Mouse (Mus musculus): ENCODE results near the gene Bmp4. TPM values are rescaled to one million over a fixed set of nuclear protein-coding genes. Genes with fewer than 3 reads are reported as not detected.

Gene Bmp4
- polyA plus RNA-seq, 1 experiment, result 271 TPM

- Histone ChIP-seq H3K4me1 (ENCODE audit: control insufficient read depth, insufficient read depth, low read length) (no peaks in the 10 kb centered on the region), H3K4me3 (replicated peaks; ENCODE audit: extremely low read depth, low read depth, low read length) (no peak overlapping the region)
- TF ChIP-seq POLR2A (IDR thresholded peaks at IDR 0.05; ENCODE audit: borderline replicate concordance, extremely low read depth, low read depth, low read length) (no peak), CTCF (IDR thresholded peaks at IDR 0.05; ENCODE audit: insufficient read depth, low read length) (peak; percentile 31; the same call in 1 of the 2 replicates)
- 38% methylated on average over 10 of the region's 10 CpGs for WGBS
- DNase-seq, result peak; percentile 43
Measured at GRCm38 (mm10) chr14:46363209-46363608, 27.3 kb downstream of the Bmp4 start.

- no peak overlapping the region for H3K4me3 ChIP-seq (replicated peaks; ENCODE audit: extremely low read depth, low read depth, low read length)
- no peak for DNase-seq
- no peaks in the 10 kb centered on the region for H3K4me1 ChIP-seq (ENCODE audit: control insufficient read depth, insufficient read depth, low read length)
- TF ChIP-seq CTCF (IDR thresholded peaks at IDR 0.05; ENCODE audit: insufficient read depth, low read length) (no peak), POLR2A (IDR thresholded peaks at IDR 0.05; ENCODE audit: borderline replicate concordance, extremely low read depth, low read depth, low read length) (no peak)
- WGBS, result 64% methylated on average over 8 of the region's 8 CpGs
Measured at GRCm38 (mm10) chr14:46357696-46358095, 32.8 kb downstream of the Bmp4 start.

GRCm38 (mm10) chr14:46357286-46357685 is 33.2 kb downstream of the Bmp4 start:
- Histone ChIP-seq H3K4me3 (replicated peaks; ENCODE audit: extremely low read depth, low read depth, low read length) (no peak overlapping the region), H3K4me1 (ENCODE audit: control insufficient read depth, insufficient read depth, low read length) (no peaks in the 10 kb centered on the region)
- 83% methylated on average over 7 of the region's 7 CpGs for WGBS
- TF ChIP-seq POLR2A (IDR thresholded peaks at IDR 0.05; ENCODE audit: borderline replicate concordance, extremely low read depth, low read depth, low read length), result no peak
- no peak for TF ChIP-seq CTCF (IDR thresholded peaks at IDR 0.05; ENCODE audit: insufficient read depth, low read length)
- no peak for DNase-seq

- DNase-seq, result no peak
- Histone ChIP-seq H3K4me1 (ENCODE audit: control insufficient read depth, insufficient read depth, low read length) (no peaks in the 10 kb centered on the region), H3K4me3 (replicated peaks; ENCODE audit: extremely low read depth, low read depth, low read length) (no peak overlapping the region)
- TF ChIP-seq POLR2A (IDR thresholded peaks at IDR 0.05; ENCODE audit: borderline replicate concordance, extremely low read depth, low read depth, low read length) (no peak), CTCF (IDR thresholded peaks at IDR 0.05; ENCODE audit: insufficient read depth, low read length) (no peak)
Measured at GRCm38 (mm10) chr14:46344750-46345149, 45.7 kb downstream of the Bmp4 start.

GRCm38 (mm10) chr14:46338801-46339200 is 51.7 kb downstream of the Bmp4 start:
- Histone ChIP-seq H3K4me1 (ENCODE audit: control insufficient read depth, insufficient read depth, low read length) (no peaks in the 10 kb centered on the region), H3K4me3 (replicated peaks; ENCODE audit: extremely low read depth, low read depth, low read length) (no peak overlapping the region)
- DNase-seq, result no peak
- WGBS, result 66% methylated on average over 11 of the region's 11 CpGs
- no peak for TF ChIP-seq CTCF (IDR thresholded peaks at IDR 0.05; ENCODE audit: insufficient read depth, low read length)
- no peak for TF ChIP-seq POLR2A (IDR thresholded peaks at IDR 0.05; ENCODE audit: borderline replicate concordance, extremely low read depth, low read depth, low read length)

Other genes starting within 250 kb of the Bmp4 start
- gene Gm15217, start 11.3 kb downstream of the Bmp4 start, polyA plus RNA-seq (2012; rRNA removed), result 0.24 and 0.71 TPM in 2 replicates

Data from lung, adult 2 months (tissue).